ENCODE assay signal across 9 mouse cellular contexts in genomic region chr6:13152062-13152640, GRCm38 (mm10).
A peak's percentile ranks its signal among the peaks of the same experiment; 100 is the strongest.
DNase-seq lines count a peak whose midpoint lies in the region; ATAC-seq and TF ChIP-seq lines count a peak whose summit lies in the region.
"Had no signal": no experiment of that assay in that cellular context is flagged by ENCODE, and none has a peak within 500 bp of the region (broad histone marks: within the 10 kb centered on the region; RNA-seq: fewer than 3 reads in every experiment).

No protein-coding gene starts in this region.

- no peaks in the 10 kb centered on the region for H3K36me3 ChIP-seq in forebrain, embryonic 12.5 days (replicated peaks)
- H3K36me3 ChIP-seq in forebrain, embryonic 11.5 days (ENCODE audit: control insufficient read depth, insufficient read depth, low read length): no peaks in the 10 kb centered on the region
- no peaks in the 10 kb centered on the region for H3K36me3 ChIP-seq in stomach, postnatal 0 days (ENCODE audit: control insufficient read depth, insufficient read depth, low read length)
- H3K36me3 ChIP-seq: heart, embryonic 15.5 days had no signal

- peak; percentile 84 for TF ChIP-seq CTCF in stomach, postnatal 0 days (IDR thresholded peaks at IDR 0.05; ENCODE audit: low read depth)

- H3K4me3 ChIP-seq in forebrain, embryonic 12.5 days (replicated peaks): no peak overlapping the region
- H3K4me3 ChIP-seq in forebrain, embryonic 11.5 days (ENCODE audit: low read depth, low read length): no peak overlapping the region
- no peak overlapping the region for H3K4me3 ChIP-seq in stomach, postnatal 0 days (ENCODE audit: low read depth, low read length)
- H3K4me3 ChIP-seq: heart, embryonic 15.5 days had no signal

- 81% methylated on average over 1 of the region's 1 CpGs for WGBS in forebrain, embryonic 12.5 days
- 91% methylated on average over 1 of the region's 1 CpGs for WGBS in forebrain, embryonic 11.5 days
- WGBS in stomach, postnatal 0 days: 92% methylated on average over 1 of the region's 1 CpGs

- DNase-seq in forebrain, embryonic 11.5 days (ENCODE audit: low spot score): no peak
- peak; percentile 39 for DNase-seq in urinary bladder, postnatal 14 days (ENCODE audit: low spot score)
- DNase-seq in urinary bladder, postnatal 10 days (ENCODE audit: low spot score): no peak
- peak; percentile 7 for DNase-seq in embryo, embryonic 9.5 days (ENCODE audit: extremely low spot score)
- DNase-seq in induced T-regulatory cell, adult 2 months (ENCODE audit: low read depth): peak; percentile 61
- peak; percentile 2 for DNase-seq in lung, postnatal 25 days (ENCODE audit: low spot score)
- DNase-seq in stomach, postnatal 0 days (ENCODE audit: low spot score): peak; percentile 21

- no peaks in the 10 kb centered on the region for H3K4me1 ChIP-seq in forebrain, embryonic 12.5 days
- no peaks in the 10 kb centered on the region for H3K4me1 ChIP-seq in forebrain, embryonic 11.5 days (replicated peaks; ENCODE audit: control insufficient read depth, insufficient read depth, low read length)
- no peaks in the 10 kb centered on the region for H3K4me1 ChIP-seq in stomach, postnatal 0 days (replicated peaks; ENCODE audit: control insufficient read depth, insufficient read depth)
- H3K4me1 ChIP-seq: heart, embryonic 15.5 days had no signal

- no peak for TF ChIP-seq EP300 in stomach, postnatal 0 days (optimal IDR thresholded peaks at IDR 0.05)

- no peaks in the 10 kb centered on the region for H3K27me3 ChIP-seq in forebrain, embryonic 12.5 days
- H3K27me3 ChIP-seq in forebrain, embryonic 11.5 days (ENCODE audit: control insufficient read depth, insufficient read depth, low read length): no peaks in the 10 kb centered on the region
- no peaks in the 10 kb centered on the region for H3K27me3 ChIP-seq in stomach, postnatal 0 days (ENCODE audit: control insufficient read depth, insufficient read depth, low read length)
- H3K27me3 ChIP-seq: heart, embryonic 15.5 days had no signal

- H3K9me3 ChIP-seq in forebrain, embryonic 12.5 days: 0 out of 2 replicates have a peak, but pooled peaks cover 6% of the 10 kb centered on the region
- no peaks in the 10 kb centered on the region; the same call in 1 of the 2 replicates for H3K9me3 ChIP-seq in forebrain, embryonic 11.5 days (ENCODE audit: control insufficient read depth, low read length)
- no peaks in the 10 kb centered on the region for H3K9me3 ChIP-seq in stomach, postnatal 0 days (ENCODE audit: control insufficient read depth, low read length)
- H3K9me3 ChIP-seq: heart, embryonic 15.5 days had no signal

- ATAC-seq in forebrain, embryonic 12.5 days (ENCODE audit: low FRiP score): peak; percentile 53; the same call in 1 of the 2 replicates
- no peak; the same call in 1 of the 2 replicates for ATAC-seq in forebrain, embryonic 11.5 days (replicated peaks; ENCODE audit: low FRiP score)
- ATAC-seq in stomach, postnatal 0 days (ENCODE audit: low FRiP score, low TSS enrichment): no peak

- H3K9ac ChIP-seq in forebrain, embryonic 12.5 days: no peak overlapping the region
- no peak overlapping the region for H3K9ac ChIP-seq in forebrain, embryonic 11.5 days (ENCODE audit: low read length)
- no peak overlapping the region for H3K9ac ChIP-seq in stomach, postnatal 0 days (ENCODE audit: low read length)
- H3K9ac ChIP-seq: heart, embryonic 15.5 days had no signal

- no peak overlapping the region for H3K4me2 ChIP-seq in forebrain, embryonic 12.5 days
- no peak overlapping the region for H3K4me2 ChIP-seq in forebrain, embryonic 11.5 days (ENCODE audit: low read depth, low read length, severe bottlenecking)
- no peak overlapping the region for H3K4me2 ChIP-seq in stomach, postnatal 0 days (replicated peaks; ENCODE audit: low read depth)
- H3K4me2 ChIP-seq: heart, embryonic 15.5 days had no signal

- H3K27ac ChIP-seq in forebrain, embryonic 12.5 days: no peak overlapping the region
- H3K27ac ChIP-seq in forebrain, embryonic 11.5 days (ENCODE audit: low read depth, low read length): no peak overlapping the region
- H3K27ac ChIP-seq in stomach, postnatal 0 days (replicated peaks): no peak overlapping the region
- H3K27ac ChIP-seq: heart, embryonic 15.5 days had no signal

Comparison
In these comparisons a context has a peak if more than half of its experiments do, and no peak if none do; other contexts are left out.
1. DNase-seq: peak in urinary bladder, postnatal 14 days (single experiment), embryo, embryonic 9.5 days (single experiment), induced T-regulatory cell, adult 2 months (single experiment), lung, postnatal 25 days (single experiment) and stomach, postnatal 0 days (single experiment); none in forebrain, embryonic 11.5 days (single experiment) and urinary bladder, postnatal 10 days (single experiment).